Mouse (Mus musculus): ENCODE measurements around the gene Nprl3. TPM values are rescaled to one million over a fixed set of nuclear protein-coding genes. Genes with fewer than 3 reads are reported as not detected.
"Not testable (repeated sequence)": the region's sequence is repeated elsewhere in the genome, so short reads cannot be mapped to it uniquely, and the experiment has no call there.

Nprl3 gene
- 10 to 100 TPM; 49.1 to 67.0 TPM for total RNA-seq (2021)

- DNase-seq (ENCODE audit: extremely low spot score in 1 of 2, low spot score in 1 of 2), result peak; percentile 92 to 96
These were observed at the start of gene Nprl3 for GRCm38 (mm10) chr11:32267188-32267884. Nprl3 (minus strand) TSS chr11:32267707.

- DNase-seq (ENCODE audit: extremely low spot score in 1 of 2, low spot score in 1 of 2), result no peak
These were observed 48.5 kb upstream of the Nprl3 start for GRCm38 (mm10) chr11:32316009-32316408.

DNA sequence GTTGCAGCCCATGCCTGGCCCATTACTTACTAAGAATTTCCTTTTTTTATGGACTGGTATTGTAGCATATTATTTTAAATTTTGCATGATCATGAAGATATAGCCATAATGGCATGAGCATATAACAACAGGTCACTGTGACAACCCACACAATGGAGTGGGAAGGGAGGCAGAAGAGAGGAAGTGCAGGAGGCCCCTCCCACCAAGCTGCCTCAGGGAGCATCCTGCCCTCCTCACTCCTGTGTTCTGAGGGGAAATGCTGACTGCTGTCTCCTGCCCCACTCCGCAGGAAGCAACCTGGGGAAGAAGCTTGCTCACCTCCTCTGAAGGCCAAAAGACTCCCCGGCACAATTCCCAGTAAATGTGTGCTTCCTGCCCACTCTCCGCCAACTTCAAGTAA, 42.4 kb upstream of the Nprl3 start:
- no peak for DNase-seq (ENCODE audit: extremely low spot score in 1 of 2, low spot score in 1 of 2)

DNA sequence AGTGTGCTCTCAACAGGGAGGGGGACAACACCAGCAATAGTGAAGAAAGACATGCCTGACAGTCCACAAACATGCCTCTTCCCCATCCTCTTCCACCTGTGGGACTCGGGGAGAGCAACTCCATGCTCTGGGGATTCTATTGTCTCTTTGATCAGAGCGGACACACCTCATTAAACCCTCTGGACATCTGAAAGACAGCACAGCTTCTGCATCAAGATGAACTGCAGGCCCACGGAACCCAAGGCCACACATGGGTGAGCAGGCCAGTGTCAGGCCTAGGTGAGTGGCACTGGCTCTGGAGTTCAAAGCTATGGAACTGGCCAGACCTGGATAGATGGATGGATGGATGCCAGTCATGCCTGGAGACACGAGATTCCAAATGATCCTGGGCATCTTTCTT, 41.9 kb upstream of the Nprl3 start:
- DNase-seq (ENCODE audit: extremely low spot score in 1 of 2, low spot score in 1 of 2), result no peak

DNA sequence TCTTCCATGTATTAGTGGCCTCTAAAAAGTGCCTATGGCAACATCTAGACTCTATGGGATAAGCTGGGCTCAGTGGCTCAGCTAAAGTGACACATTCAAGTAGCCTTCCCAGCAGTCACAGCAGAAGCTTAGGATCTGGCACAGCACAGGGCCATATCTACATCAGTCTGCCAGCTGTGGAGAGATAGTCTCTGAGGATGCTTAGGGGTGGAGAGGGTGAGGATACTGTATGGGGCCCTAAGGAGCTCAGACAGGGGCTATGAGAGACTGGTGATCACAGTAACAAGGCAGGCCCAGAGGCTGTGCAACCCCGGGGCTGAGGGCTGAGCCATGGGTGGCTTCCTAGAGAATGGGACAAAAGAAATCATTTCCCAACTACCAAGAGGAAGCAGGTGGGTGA, 39.5 kb upstream of the Nprl3 start:
- no peak for DNase-seq (ENCODE audit: extremely low spot score in 1 of 2, low spot score in 1 of 2)

- DNase-seq (ENCODE audit: extremely low spot score in 1 of 2, low spot score in 1 of 2), result no peak
These were observed 35.9 kb upstream of the Nprl3 start for GRCm38 (mm10) chr11:32303455-32303854.

GRCm38 (mm10) chr11:32302824-32303419, 35.4 kb upstream of the Nprl3 start:
- no peak for DNase-seq (ENCODE audit: extremely low spot score in 1 of 2, low spot score in 1 of 2)

- no peak for DNase-seq (ENCODE audit: extremely low spot score in 1 of 2, low spot score in 1 of 2)
These were observed 34.0 kb upstream of the Nprl3 start for GRCm38 (mm10) chr11:32301506-32301905.

DNA sequence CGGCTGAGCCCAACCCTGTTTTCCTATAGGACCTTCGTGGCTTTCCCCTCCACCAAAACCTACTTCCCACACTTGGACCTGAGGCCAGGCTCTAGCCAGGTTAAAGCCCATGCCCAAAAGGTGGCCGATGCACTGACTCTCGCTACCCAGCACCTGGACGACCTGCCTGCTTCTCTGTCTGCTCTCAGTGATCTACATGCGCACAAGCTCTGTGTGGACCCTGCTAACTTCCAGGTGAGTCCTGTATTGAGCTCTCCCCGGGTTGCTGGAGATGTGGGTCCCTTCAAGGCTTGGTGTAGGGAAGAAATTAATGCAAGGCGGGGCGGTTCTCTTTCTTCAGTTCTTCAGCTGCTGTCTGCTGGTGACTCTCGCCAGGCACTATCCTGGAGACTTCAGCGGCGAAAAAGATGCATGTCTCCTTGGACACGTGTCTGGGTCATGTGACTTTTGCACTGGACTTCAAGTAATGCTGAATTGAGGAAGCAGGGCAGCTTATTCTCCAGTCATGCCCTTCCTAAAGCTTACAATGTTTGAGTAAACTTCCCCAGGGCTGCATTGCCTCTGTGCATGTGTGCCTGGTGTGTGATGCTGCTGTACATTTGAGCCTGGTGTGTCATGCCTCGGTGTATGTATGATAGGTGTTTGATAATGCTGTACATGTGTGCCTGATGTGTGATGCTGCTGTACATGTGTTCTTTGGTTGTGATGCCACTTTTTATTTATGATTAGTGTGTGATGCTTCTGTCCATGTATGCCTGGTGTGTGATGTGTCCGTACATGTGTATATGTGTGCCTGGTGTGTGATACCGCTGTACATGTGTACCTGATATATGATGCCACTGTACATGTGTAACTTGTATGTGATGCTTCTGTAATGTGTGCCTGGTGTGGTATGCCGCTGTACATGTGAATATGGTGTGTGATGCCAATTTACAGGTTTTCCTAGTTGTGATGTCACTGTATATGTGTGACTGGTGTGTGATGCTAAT, 33.1 kb upstream of the Nprl3 start:
- DNase-seq (ENCODE audit: extremely low spot score in 1 of 2, low spot score in 1 of 2), result no peak

- peak; percentile 52 to 67 for DNase-seq (ENCODE audit: extremely low spot score in 1 of 2, low spot score in 1 of 2)
These were observed 32.4 kb upstream of the Nprl3 start, which contains the start of gene Hbq1a for GRCm38 (mm10) chr11:32299865-32300264. Hbq1a (plus strand) TSS chr11:32300069.

DNA sequence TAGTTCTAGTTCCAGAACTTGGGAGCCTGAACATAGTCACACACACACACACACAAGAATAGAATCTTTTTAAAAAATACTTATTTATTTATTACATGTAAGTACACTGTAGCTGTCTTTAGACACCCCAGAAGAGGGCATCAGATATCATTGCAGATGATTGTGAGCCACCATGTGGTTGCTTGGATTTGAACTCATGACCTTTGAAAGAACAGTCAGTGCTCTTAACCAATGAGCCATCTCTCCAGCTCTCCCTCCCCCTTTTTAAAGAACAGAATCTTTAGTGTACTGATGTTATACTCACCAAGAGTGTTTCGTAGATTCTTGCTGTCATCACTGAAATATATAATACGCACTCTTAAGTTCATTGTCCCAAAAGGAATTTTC, 31.0 kb upstream of the Nprl3 start:
- DNase-seq (ENCODE audit: extremely low spot score in 1 of 2, low spot score in 1 of 2), result no peak

GRCm38 (mm10) chr11:32297866-32298531, 30.5 kb upstream of the Nprl3 start:
- DNase-seq (ENCODE audit: extremely low spot score in 1 of 2, low spot score in 1 of 2), result no peak

DNA sequence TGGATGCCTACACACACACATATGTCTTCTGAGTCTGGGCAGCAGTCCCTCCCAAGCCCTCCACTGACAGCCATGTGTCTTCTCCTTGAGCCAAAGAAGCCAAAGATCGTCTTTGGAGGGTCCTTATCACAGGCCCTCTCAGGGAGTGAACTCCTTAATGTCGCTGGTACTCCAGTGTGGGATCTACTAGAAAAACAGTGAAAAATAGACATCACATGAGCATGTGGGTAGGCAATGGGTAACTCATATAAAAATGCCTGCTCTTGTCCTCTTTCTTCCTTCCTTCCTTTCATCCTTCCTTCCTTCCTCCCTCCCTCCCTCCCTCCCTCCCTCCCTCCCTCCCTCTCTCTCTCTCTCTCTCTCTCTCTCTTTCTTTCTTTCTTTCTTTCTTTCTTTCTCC, 29.9 kb upstream of the Nprl3 start:
- DNase-seq (ENCODE audit: extremely low spot score in 1 of 2, low spot score in 1 of 2), result not testable (repeated sequence)

DNA sequence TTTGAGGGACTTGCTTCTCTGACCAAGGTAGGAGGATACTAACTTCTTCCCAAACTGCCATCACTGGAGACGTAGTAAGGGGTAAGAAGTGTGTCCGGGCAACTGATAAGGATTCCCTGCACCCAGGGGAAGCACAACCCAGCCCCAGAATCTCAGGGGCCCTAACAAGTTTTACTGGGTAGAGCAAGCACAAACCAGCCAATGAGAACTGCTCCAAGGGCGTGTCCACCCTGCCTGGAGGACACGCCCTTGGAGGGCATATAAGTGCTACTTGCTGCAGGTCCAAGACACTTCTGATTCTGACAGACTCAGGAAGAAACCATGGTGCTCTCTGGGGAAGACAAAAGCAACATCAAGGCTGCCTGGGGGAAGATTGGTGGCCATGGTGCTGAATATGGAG, 28.7 kb upstream of the Nprl3 start, which contains the start of gene Hba-a2:
Gene Hba-a2, plus strand, starts transcription at position 287 of the 400 bp plus-strand sequence.
- not testable (repeated sequence) for DNase-seq (ENCODE audit: extremely low spot score in 1 of 2, low spot score in 1 of 2)

DNA sequence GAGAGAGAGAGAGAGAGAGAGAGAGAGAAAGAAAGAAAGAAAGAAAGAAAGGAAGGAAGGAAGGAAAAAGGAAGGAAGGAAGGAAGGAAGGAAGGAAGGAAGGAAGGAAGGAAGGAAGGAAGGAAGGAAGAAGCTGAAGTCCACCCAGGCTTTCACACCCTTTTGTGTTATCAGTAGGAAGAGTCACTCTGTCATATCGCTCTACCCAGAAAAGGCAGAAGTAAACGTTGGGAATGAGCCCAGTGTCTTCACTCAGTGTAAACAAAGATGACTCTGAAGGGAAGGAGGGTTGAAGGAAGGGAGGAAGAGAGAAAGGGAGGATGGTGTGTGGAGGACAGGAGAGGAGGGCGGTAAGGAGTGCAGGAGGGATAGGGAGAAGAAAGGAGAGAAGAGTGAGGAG, 26.0 kb upstream of the Nprl3 start:
- DNase-seq (ENCODE audit: extremely low spot score in 1 of 2, low spot score in 1 of 2), result not testable (repeated sequence)

- not testable (repeated sequence) for DNase-seq (ENCODE audit: extremely low spot score in 1 of 2, low spot score in 1 of 2)
These were observed 25.3 kb upstream of the Nprl3 start for GRCm38 (mm10) chr11:32292819-32293218.

- DNase-seq (ENCODE audit: extremely low spot score in 1 of 2, low spot score in 1 of 2), result no peak
These were observed 20.0 kb upstream of the Nprl3 start for GRCm38 (mm10) chr11:32287493-32287825.

DNA sequence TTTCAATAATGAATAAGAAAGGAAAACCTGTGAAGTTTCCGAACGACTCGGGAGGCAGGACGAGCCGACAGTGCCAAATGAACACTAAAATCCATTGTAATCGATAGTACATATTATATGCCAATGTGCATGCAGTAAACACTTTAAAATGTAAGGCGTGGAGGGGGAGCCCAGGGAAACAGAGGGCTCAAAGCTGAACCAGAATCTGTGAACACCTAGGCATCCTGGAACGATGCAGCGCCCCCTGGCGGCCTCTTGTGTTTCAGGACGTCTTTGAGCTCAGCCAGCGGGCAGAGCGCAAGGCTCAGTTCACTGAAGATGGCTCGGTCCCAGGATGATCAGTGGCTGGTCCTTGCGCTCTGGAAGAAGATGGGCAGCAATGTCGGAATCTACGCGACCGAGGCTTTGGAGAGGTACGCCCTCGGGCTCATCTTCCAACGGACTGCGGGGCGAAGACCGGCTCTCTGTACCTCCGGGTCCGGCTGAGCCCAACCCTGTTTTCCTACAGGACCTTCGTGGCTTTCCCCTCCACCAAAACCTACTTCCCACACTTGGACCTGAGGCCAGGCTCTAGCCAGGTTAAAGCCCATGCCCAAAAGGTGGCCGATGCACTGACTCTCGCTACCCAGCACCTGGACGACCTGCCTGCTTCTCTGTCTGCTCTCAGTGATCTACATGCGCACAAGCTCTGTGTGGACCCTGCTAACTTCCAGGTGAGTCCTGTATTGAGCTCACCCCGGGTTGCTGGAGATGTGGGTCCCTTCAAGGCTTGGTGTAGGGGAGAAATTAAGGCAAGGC, 19.4 kb upstream of the Nprl3 start, which contains the start of gene Hbq1b:
Gene Hbq1b, plus strand, starts transcription at position 271 of the 798 bp plus-strand sequence.
- DNase-seq (ENCODE audit: extremely low spot score in 1 of 2, low spot score in 1 of 2), result peak; percentile 69 to 81

DNA sequence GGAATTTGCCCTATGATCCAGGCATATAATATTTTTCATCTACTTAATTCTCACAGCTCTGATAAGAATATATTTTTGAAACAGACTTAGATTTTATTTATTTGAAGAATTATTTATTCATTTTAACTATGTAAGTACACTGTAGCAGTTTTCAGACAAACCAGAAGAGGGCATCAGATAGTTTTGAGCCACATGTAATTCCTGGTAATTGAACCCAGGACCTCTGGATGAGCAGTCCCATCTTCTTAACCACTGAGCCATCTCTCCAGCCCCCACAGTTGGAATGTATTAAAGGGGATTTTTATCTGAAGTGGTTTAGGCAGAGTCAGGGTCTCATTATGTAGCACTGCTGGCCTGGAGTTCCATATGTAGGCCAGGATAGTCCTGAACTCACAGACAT, 18.4 kb upstream of the Nprl3 start:
- not testable (repeated sequence) for DNase-seq (ENCODE audit: extremely low spot score in 1 of 2, low spot score in 1 of 2)
